Mouse (Mus musculus): ENCODE measurements around the gene Fer. TPM values are rescaled to one million over a fixed set of nuclear protein-coding genes. Genes with fewer than 3 reads are reported as not detected.
"Not testable (repeated sequence)": the region's sequence is repeated elsewhere in the genome, so short reads cannot be mapped to it uniquely, and the experiment has no call there.

Fer gene
- polyA plus RNA-seq, 1 experiment from 2014 or later: 34.1 TPM

DNA sequence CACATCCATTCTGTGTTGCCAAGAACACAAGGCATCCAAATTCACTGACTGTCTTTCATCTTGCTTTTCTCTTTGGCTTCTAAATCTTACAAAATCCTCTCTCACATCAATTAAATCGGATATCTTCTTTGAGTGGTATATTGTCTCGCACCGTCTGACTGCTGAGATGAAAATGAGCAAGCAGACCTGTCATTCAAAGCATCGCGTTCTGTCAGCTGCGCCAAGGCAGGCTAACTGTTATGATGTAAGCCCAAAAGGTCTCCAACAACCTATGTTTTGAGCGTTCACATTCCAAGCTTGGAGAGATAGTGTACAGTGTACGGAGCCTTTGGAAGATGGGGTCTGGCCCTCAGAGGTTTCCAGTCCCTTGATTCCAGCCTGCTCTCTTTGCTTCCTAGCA lies 26.2 kb upstream of the Fer start:
- Histone ChIP-seq H3K27ac (ENCODE audit: low read depth, low read length) (no peak overlapping the region), H3K4me2 (replicated peaks; ENCODE audit: low read depth, low read length) (no peak overlapping the region), H3K4me3 (ENCODE audit: low read length) (no peak overlapping the region), H3K4me1 (ENCODE audit: control insufficient read depth, insufficient read depth, low read length) (no peaks in the 10 kb centered on the region), H3K36me3 (ENCODE audit: control insufficient read depth, insufficient read depth, low read length) (no peaks in the 10 kb centered on the region), H3K9ac (ENCODE audit: low read depth, low read length) (no peak overlapping the region), H3K27me3 (ENCODE audit: control insufficient read depth, insufficient read depth, low read length) (no peaks in the 10 kb centered on the region), H3K9me3 (ENCODE audit: control insufficient read depth, low read length) (0 out of 2 replicates have a peak, but pooled peaks cover 2% of the 10 kb centered on the region)
- ATAC-seq (ENCODE audit: low FRiP score, low TSS enrichment): no peak
- WGBS: 89% methylated on average over 8 of the region's 8 CpGs

DNA sequence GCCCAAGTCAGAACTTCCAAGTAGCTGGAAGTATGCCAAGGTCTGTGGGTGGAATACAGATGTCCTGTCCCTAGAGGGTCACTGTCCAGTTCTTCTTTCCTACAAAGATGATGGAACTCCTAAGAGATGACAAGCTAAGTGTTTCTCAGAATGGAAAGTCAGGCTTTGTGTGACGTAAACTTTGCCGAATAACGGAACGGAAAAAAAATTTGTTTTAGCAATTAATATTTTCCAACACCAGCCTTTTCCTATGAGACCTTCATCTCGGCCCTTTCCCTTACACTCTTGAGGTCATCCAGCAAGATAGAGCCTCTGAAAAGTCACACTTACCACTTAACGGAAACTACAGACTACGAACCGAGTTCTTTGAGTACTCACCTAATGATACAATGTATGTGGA lies 24.7 kb upstream of the Fer start:
- no peak overlapping the region for H3K27ac ChIP-seq (ENCODE audit: low read depth, low read length)
- no peak overlapping the region for H3K9ac ChIP-seq (ENCODE audit: low read depth, low read length)
- H3K9me3 ChIP-seq (ENCODE audit: control insufficient read depth, low read length): 0 out of 2 replicates have a peak, but pooled peaks cover 2% of the 10 kb centered on the region
- H3K4me1 ChIP-seq (ENCODE audit: control insufficient read depth, insufficient read depth, low read length): no peaks in the 10 kb centered on the region
- 93% methylated on average over 8 of the region's 8 CpGs for WGBS
- H3K36me3 ChIP-seq (ENCODE audit: control insufficient read depth, insufficient read depth, low read length): no peaks in the 10 kb centered on the region
- H3K4me3 ChIP-seq (ENCODE audit: low read length): no peak overlapping the region
- H3K4me2 ChIP-seq (replicated peaks; ENCODE audit: low read depth, low read length): no peak overlapping the region
- no peaks in the 10 kb centered on the region for H3K27me3 ChIP-seq (ENCODE audit: control insufficient read depth, insufficient read depth, low read length)
- no peak for ATAC-seq (ENCODE audit: low FRiP score, low TSS enrichment)

- WGBS: 95% methylated on average over 3 of the region's 3 CpGs
- Histone ChIP-seq H3K9ac (ENCODE audit: low read depth, low read length) (no peak overlapping the region), H3K9me3 (ENCODE audit: control insufficient read depth, low read length) (0 out of 2 replicates have a peak, but pooled peaks cover 2% of the 10 kb centered on the region), H3K27me3 (ENCODE audit: control insufficient read depth, insufficient read depth, low read length) (no peaks in the 10 kb centered on the region), H3K4me3 (ENCODE audit: low read length) (no peak overlapping the region), H3K4me2 (replicated peaks; ENCODE audit: low read depth, low read length) (no peak overlapping the region), H3K36me3 (ENCODE audit: control insufficient read depth, insufficient read depth, low read length) (no peaks in the 10 kb centered on the region), H3K4me1 (ENCODE audit: control insufficient read depth, insufficient read depth, low read length) (no peaks in the 10 kb centered on the region), H3K27ac (ENCODE audit: low read depth, low read length) (no peak overlapping the region)
- ATAC-seq (ENCODE audit: low FRiP score, low TSS enrichment): no peak
These were observed 23.1 kb upstream of the Fer start for GRCm38 (mm10) chr17:63839636-63840269.

- Histone ChIP-seq H3K4me1 (ENCODE audit: control insufficient read depth, insufficient read depth, low read length) (no peaks in the 10 kb centered on the region), H3K9ac (ENCODE audit: low read depth, low read length) (no peak overlapping the region), H3K4me3 (ENCODE audit: low read length) (no peak overlapping the region), H3K27me3 (ENCODE audit: control insufficient read depth, insufficient read depth, low read length) (no peaks in the 10 kb centered on the region), H3K4me2 (replicated peaks; ENCODE audit: low read depth, low read length) (no peak overlapping the region), H3K27ac (ENCODE audit: low read depth, low read length) (no peak overlapping the region), H3K36me3 (ENCODE audit: control insufficient read depth, insufficient read depth, low read length) (no peaks in the 10 kb centered on the region), H3K9me3 (ENCODE audit: control insufficient read depth, low read length) (0 out of 2 replicates have a peak, but pooled peaks cover 2% of the 10 kb centered on the region)
- no peak for ATAC-seq (ENCODE audit: low FRiP score, low TSS enrichment)
- WGBS: 93% methylated on average over 1 of the region's 1 CpGs
These were observed 20.6 kb upstream of the Fer start for GRCm38 (mm10) chr17:63842226-63842625.

DNA sequence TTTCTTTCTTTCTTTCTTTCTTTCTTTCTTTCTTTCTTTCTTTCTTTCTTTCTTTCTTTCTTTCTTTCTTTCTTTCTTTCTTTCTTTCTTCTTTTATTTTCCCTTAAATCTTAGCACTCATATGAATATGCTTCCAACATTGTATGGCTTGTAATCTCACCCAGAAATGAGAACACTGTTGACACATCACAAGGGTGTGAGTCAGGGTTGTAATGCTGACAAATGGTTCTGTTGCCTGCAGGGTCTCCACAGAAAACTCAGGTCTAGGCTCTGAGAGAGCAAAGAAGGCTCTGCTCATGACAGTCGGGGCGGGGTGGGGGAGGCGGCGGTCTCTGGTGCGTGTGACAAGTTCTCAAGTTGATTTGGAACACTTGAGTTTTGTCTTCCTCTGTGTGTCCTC lies 17.9 kb upstream of the Fer start:
- Histone ChIP-seq H3K27me3 (ENCODE audit: control insufficient read depth, insufficient read depth, low read length) (no peaks in the 10 kb centered on the region), H3K9me3 (ENCODE audit: control insufficient read depth, low read length) (no peaks in the 10 kb centered on the region), H3K4me1 (ENCODE audit: control insufficient read depth, insufficient read depth, low read length) (no peaks in the 10 kb centered on the region), H3K36me3 (ENCODE audit: control insufficient read depth, insufficient read depth, low read length) (no peaks in the 10 kb centered on the region), H3K4me3 (ENCODE audit: low read length) (no peak overlapping the region), H3K4me2 (replicated peaks; ENCODE audit: low read depth, low read length) (no peak overlapping the region), H3K27ac (ENCODE audit: low read depth, low read length) (no peak overlapping the region), H3K9ac (ENCODE audit: low read depth, low read length) (no peak overlapping the region)
- 49% methylated on average over 5 of the region's 5 CpGs for WGBS
- no peak for ATAC-seq (ENCODE audit: low FRiP score, low TSS enrichment)

DNA sequence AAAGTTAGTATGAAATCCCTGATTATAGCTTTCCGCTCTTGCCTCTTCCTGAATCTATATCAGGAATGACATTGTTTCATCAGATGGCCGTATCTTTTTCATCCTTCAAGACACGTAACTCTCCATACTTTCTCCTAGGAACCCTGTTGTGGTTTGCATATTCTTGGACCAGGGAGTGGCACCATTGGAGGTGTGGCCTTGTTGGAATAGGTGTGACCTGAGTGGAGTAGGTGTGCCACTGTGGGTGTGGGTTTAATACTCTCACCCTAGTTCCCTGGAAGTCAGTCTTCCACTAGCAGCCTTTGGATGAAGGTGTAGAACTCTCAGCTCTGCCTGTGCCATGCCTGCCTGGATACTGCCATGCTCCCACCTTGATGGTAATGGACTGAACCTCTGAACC lies 17.1 kb upstream of the Fer start:
- H3K4me3 ChIP-seq (ENCODE audit: low read length); H3K9me3 ChIP-seq (ENCODE audit: control insufficient read depth, low read length); H3K9ac ChIP-seq (ENCODE audit: low read depth, low read length); H3K36me3 ChIP-seq (ENCODE audit: control insufficient read depth, insufficient read depth, low read length); H3K4me2 ChIP-seq (replicated peaks; ENCODE audit: low read depth, low read length); H3K27ac ChIP-seq (ENCODE audit: low read depth, low read length); H3K27me3 ChIP-seq (ENCODE audit: control insufficient read depth, insufficient read depth, low read length); H3K4me1 ChIP-seq (ENCODE audit: control insufficient read depth, insufficient read depth, low read length); ATAC-seq (ENCODE audit: low FRiP score, low TSS enrichment): not testable (repeated sequence)
- WGBS: 97% methylated on average over 3 of the region's 3 CpGs

DNA sequence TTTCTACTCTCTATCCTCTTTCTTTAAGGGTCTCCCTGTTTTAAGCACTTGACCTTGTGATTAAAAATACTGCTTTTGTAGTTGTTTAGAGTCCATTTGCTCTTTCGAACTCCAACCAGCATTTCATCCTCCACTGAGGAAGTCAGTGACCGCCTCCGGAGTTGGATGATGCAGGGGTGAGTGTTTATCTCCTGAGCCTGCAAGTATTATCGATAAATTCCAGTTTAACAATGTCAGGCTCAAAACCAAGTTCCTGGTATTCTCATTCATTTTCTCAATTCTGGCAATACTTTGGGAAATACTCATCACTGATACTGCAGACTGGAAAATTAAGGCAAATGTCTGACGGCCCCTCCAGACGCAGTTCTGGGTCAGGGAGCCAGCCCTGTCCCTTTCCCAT lies 13.7 kb upstream of the Fer start:
- H3K36me3 ChIP-seq (ENCODE audit: control insufficient read depth, insufficient read depth, low read length): no peaks in the 10 kb centered on the region
- peak overlapping the region; percentile 55; the same call in 1 of the 2 replicates for H3K27ac ChIP-seq (ENCODE audit: low read depth, low read length)
- H3K9me3 ChIP-seq (ENCODE audit: control insufficient read depth, low read length): no peaks in the 10 kb centered on the region
- H3K9ac ChIP-seq (ENCODE audit: low read depth, low read length): peak overlapping the region; percentile 79
- H3K4me2 ChIP-seq (replicated peaks; ENCODE audit: low read depth, low read length): peak overlapping the region; percentile 59
- H3K4me3 ChIP-seq (ENCODE audit: low read length): peak overlapping the region; percentile 69
- peak; percentile 25; the same call in 1 of the 2 replicates for ATAC-seq (ENCODE audit: low FRiP score, low TSS enrichment)
- WGBS: 8% methylated on average over 6 of the region's 6 CpGs
- H3K27me3 ChIP-seq (ENCODE audit: control insufficient read depth, insufficient read depth, low read length): no peaks in the 10 kb centered on the region
- H3K4me1 ChIP-seq (ENCODE audit: control insufficient read depth, insufficient read depth, low read length): no peaks in the 10 kb centered on the region

GRCm38 (mm10) chr17:63849566-63849965 lies 13.3 kb upstream of the Fer start:
- 0% methylated on average over 22 of the region's 22 CpGs for WGBS
- Histone ChIP-seq H3K9ac (ENCODE audit: low read depth, low read length) (peak overlapping the region; percentile 79), H3K27me3 (ENCODE audit: control insufficient read depth, insufficient read depth, low read length) (no peaks in the 10 kb centered on the region), H3K4me2 (replicated peaks; ENCODE audit: low read depth, low read length) (peak overlapping the region; percentile 59), H3K4me3 (ENCODE audit: low read length) (peak overlapping the region; percentile 69), H3K4me1 (ENCODE audit: control insufficient read depth, insufficient read depth, low read length) (no peaks in the 10 kb centered on the region), H3K27ac (ENCODE audit: low read depth, low read length) (peak overlapping the region; percentile 55; the same call in 1 of the 2 replicates), H3K36me3 (ENCODE audit: control insufficient read depth, insufficient read depth, low read length) (no peaks in the 10 kb centered on the region), H3K9me3 (ENCODE audit: control insufficient read depth, low read length) (no peaks in the 10 kb centered on the region)
- peak; percentile 100 for ATAC-seq (ENCODE audit: low FRiP score, low TSS enrichment)

DNA sequence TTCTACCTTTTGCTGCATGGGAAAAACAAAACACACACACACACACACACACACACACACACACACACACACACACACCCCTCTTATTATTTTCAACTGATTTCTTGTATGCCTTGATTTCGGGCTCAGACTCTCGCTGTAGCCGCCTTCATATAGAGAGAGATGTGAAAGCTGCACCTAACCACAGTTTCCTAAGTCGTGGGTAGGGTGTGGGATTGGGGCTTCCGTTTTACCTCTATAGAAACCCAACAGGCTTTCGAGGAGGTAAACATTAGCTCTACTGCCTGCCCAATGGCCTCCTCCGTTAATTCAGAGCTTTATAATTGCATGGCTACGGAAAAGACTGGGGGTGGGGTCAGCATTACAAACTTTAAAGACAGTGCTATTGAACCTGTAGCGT lies 12.8 kb upstream of the Fer start:
- no peaks in the 10 kb centered on the region for H3K27me3 ChIP-seq (ENCODE audit: control insufficient read depth, insufficient read depth, low read length)
- no peak overlapping the region for H3K27ac ChIP-seq (ENCODE audit: low read depth, low read length)
- WGBS: 87% methylated on average over 9 of the region's 9 CpGs
- no peaks in the 10 kb centered on the region for H3K36me3 ChIP-seq (ENCODE audit: control insufficient read depth, insufficient read depth, low read length)
- H3K4me1 ChIP-seq (ENCODE audit: control insufficient read depth, insufficient read depth, low read length): no peaks in the 10 kb centered on the region
- no peak overlapping the region for H3K9ac ChIP-seq (ENCODE audit: low read depth, low read length)
- H3K9me3 ChIP-seq (ENCODE audit: control insufficient read depth, low read length): no peaks in the 10 kb centered on the region
- H3K4me2 ChIP-seq (replicated peaks; ENCODE audit: low read depth, low read length): peak overlapping the region; percentile 59; the same call in 1 of the 2 replicates
- ATAC-seq (ENCODE audit: low FRiP score, low TSS enrichment): no peak
- peak overlapping the region; percentile 69; the same call in 1 of the 2 replicates for H3K4me3 ChIP-seq (ENCODE audit: low read length)
